In genomic region chr3:62594842-62595241, GRCm38 (mm10) we compare ENCODE assay signal across 10 mouse cellular contexts. TPM values are rescaled to one million over a fixed set of nuclear protein-coding genes. Genes with fewer than 3 reads are reported as not detected.
DNase-seq lines count a peak whose midpoint lies in the region; ATAC-seq and TF ChIP-seq lines count a peak whose summit lies in the region.
"Had no signal": no experiment of that assay in that cellular context is flagged by ENCODE, and none has a peak within 500 bp of the region (broad histone marks: within the 10 kb centered on the region; RNA-seq: fewer than 3 reads in every experiment).

No protein-coding gene starts in this region.

- peak; percentile 69 for DNase-seq in hindbrain, embryonic 11.5 days (ENCODE audit: low spot score)
- DNase-seq in hindbrain, postnatal 0 days (ENCODE audit: low spot score) = no peak
- peak; percentile 35 for DNase-seq in thymus, postnatal 4 days
- DNase-seq in thymus, postnatal 0 days (ENCODE audit: low spot score) = no peak
- peak; percentile 68 for DNase-seq in limb, embryonic 10.5 days (ENCODE audit: low spot score)
- no peak for DNase-seq in left cerebral cortex, adult 11 months (ENCODE audit: low spot score)
- DNase-seq in spleen, postnatal 4 days (ENCODE audit: low spot score in 2 of 2) = no peak
- DNase-seq in cerebellum, postnatal 25 days = no peak

- H3K36me3 ChIP-seq in hindbrain, embryonic 11.5 days (ENCODE audit: control insufficient read depth, insufficient read depth, low read length) = no peaks in the 10 kb centered on the region
- H3K36me3 ChIP-seq in hindbrain, postnatal 0 days (ENCODE audit: insufficient read depth, low read length) = no peaks in the 10 kb centered on the region
- H3K36me3 ChIP-seq in limb, embryonic 10.5 days = no peaks in the 10 kb centered on the region
- H3K36me3 ChIP-seq: limb, embryonic 15.5 days had no signal

- no peak for TF ChIP-seq CTCF in hindbrain, postnatal 0 days (IDR thresholded peaks at IDR 0.05; ENCODE audit: low read depth)

- no peak overlapping the region for H3K4me2 ChIP-seq in hindbrain, embryonic 11.5 days (replicated peaks; ENCODE audit: low read depth, low read length)
- no peak overlapping the region for H3K4me2 ChIP-seq in hindbrain, postnatal 0 days (ENCODE audit: low read depth, low read length)
- H3K4me2 ChIP-seq: limb, embryonic 15.5 days had no signal

- no peaks in the 10 kb centered on the region for H3K9me3 ChIP-seq in hindbrain, embryonic 11.5 days (ENCODE audit: control insufficient read depth, low read length)
- no peaks in the 10 kb centered on the region for H3K9me3 ChIP-seq in hindbrain, postnatal 0 days (ENCODE audit: low read length)
- no peaks in the 10 kb centered on the region for H3K9me3 ChIP-seq in limb, embryonic 10.5 days (replicated peaks)
- H3K9me3 ChIP-seq: limb, embryonic 15.5 days had no signal

- no peaks in the 10 kb centered on the region for H3K27me3 ChIP-seq in hindbrain, embryonic 11.5 days (ENCODE audit: control insufficient read depth, insufficient read depth, low read length)
- H3K27me3 ChIP-seq in hindbrain, postnatal 0 days (ENCODE audit: insufficient read depth, low read length) = no peaks in the 10 kb centered on the region
- H3K27me3 ChIP-seq in limb, embryonic 10.5 days (ENCODE audit: low read depth, poor library complexity, severe bottlenecking) = no peaks in the 10 kb centered on the region
- H3K27me3 ChIP-seq: limb, embryonic 15.5 days had no signal

- no peak for ATAC-seq in hindbrain, embryonic 11.5 days (ENCODE audit: low FRiP score)
- ATAC-seq in hindbrain, postnatal 0 days = no peak

- no peaks in the 10 kb centered on the region for H3K4me1 ChIP-seq in hindbrain, embryonic 11.5 days (replicated peaks; ENCODE audit: control insufficient read depth, insufficient read depth, low read length)
- no peaks in the 10 kb centered on the region for H3K4me1 ChIP-seq in hindbrain, postnatal 0 days (ENCODE audit: insufficient read depth, low read length)
- H3K4me1 ChIP-seq in limb, embryonic 10.5 days = no peaks in the 10 kb centered on the region
- H3K4me1 ChIP-seq: limb, embryonic 15.5 days had no signal

- H3K4me3 ChIP-seq in hindbrain, embryonic 11.5 days (ENCODE audit: low read depth, low read length) = no peak overlapping the region
- H3K4me3 ChIP-seq in hindbrain, postnatal 0 days (ENCODE audit: low read length) = no peak overlapping the region
- no peak overlapping the region for H3K4me3 ChIP-seq in limb, embryonic 10.5 days
- H3K4me3 ChIP-seq: limb, embryonic 15.5 days had no signal

- H3K27ac ChIP-seq in hindbrain, embryonic 11.5 days (ENCODE audit: low read depth, low read length) = no peak overlapping the region
- H3K27ac ChIP-seq in hindbrain, postnatal 0 days = no peak overlapping the region
- H3K27ac ChIP-seq in limb, embryonic 10.5 days = no peak overlapping the region
- H3K27ac ChIP-seq: limb, embryonic 15.5 days had no signal

- WGBS in hindbrain, embryonic 11.5 days = 26% methylated on average over 7 of the region's 7 CpGs
- 29% methylated on average over 7 of the region's 7 CpGs for WGBS in hindbrain, postnatal 0 days
- 25% methylated on average over 7 of the region's 7 CpGs for WGBS in limb, embryonic 10.5 days

- H3K9ac ChIP-seq in hindbrain, embryonic 11.5 days (ENCODE audit: low read depth, low read length) = no peak overlapping the region
- no peak overlapping the region for H3K9ac ChIP-seq in hindbrain, postnatal 0 days (replicated peaks; ENCODE audit: low read length)
- H3K9ac ChIP-seq: limb, embryonic 15.5 days had no signal

RNA-seq across cellular contexts. Expression of gene Gpr149, which starts 10.1 kb away (rescaled TPM):
- polyA plus RNA-seq in hindbrain, embryonic 11.5 days (2014; fragmentation: Nextera tagmentation; extraction: Ambion mirVana) = 0.14 and 0.57 TPM in 2 replicates
- total RNA-seq in hindbrain, postnatal 0 days (2014; rRNA removed) = 2.5 and 4.1 TPM in 2 replicates
- 3.9 and 4.1 TPM in 2 replicates for polyA plus RNA-seq in hindbrain, postnatal 0 days (2015; fragmentation: Nextera tagmentation; extraction: Ambion mirVana)
- not detected in 2 replicates for polyA plus RNA-seq in thymus, postnatal 0 days (2015; fragmentation: Nextera tagmentation; extraction: Ambion mirVana)
- polyA plus RNA-seq in limb, embryonic 10.5 days (2016; fragmentation: Nextera tagmentation; extraction: Ambion mirVana) = not detected in 2 replicates
- polyA plus RNA-seq: heart, postnatal 0 days had no signal

Comparison
In these comparisons a context has a peak if more than half of its experiments do, and no peak if none do; other contexts are left out.
1. DNase-seq: peak in hindbrain, embryonic 11.5 days (single experiment), thymus, postnatal 4 days (single experiment) and limb, embryonic 10.5 days (single experiment); none in hindbrain, postnatal 0 days (single experiment), thymus, postnatal 0 days (single experiment), left cerebral cortex, adult 11 months (single experiment), spleen, postnatal 4 days (0 of 2) and cerebellum, postnatal 25 days (0 of 2).